Mouse (Mus musculus) kidney, postnatal 0 days (tissue): ENCODE results near the gene Ubb. TPM values are rescaled to one million over a fixed set of nuclear protein-coding genes. Genes with fewer than 3 reads are reported as not detected.

Experiments
- ATAC-seq: fragments of 200-750 bp; cut with Nextera tagmentation; replicated peaks from 2 replicates; pipeline ENCODE4 v1.8.0; 2017; ENCODE audit warnings: low read depth, moderate number of reproducible peaks, moderate TSS enrichment, moderate library complexity; ENCODE audit not compliant: low FRiP score
- DNase-seq: peaks from one replicate; pipeline ENCODE4 v3.0.0-alpha.2; 2016; ENCODE audit warnings: low spot score
- H3K27ac ChIP-seq: fragments of 300-500 bp; sonication (generic); 2 replicates; pipeline ENCODE4 v1.5.1; 2014; ENCODE audit warnings: mild to moderate bottlenecking
- H3K27me3 ChIP-seq: fragments of 300-500 bp; sonication (generic); 2 replicates; pipeline ENCODE4 v1.6.1; 2014; ENCODE audit warnings: low read length, mixed read lengths; ENCODE audit not compliant: insufficient read depth
- H3K36me3 ChIP-seq: fragments of 300-500 bp; sonication (generic); 2 replicates; pipeline ENCODE4 v1.6.1; 2014; ENCODE audit warnings: low read length, mixed read lengths; ENCODE audit not compliant: insufficient read depth
- H3K4me1 ChIP-seq: fragments of 300-500 bp; sonication (generic); replicated peaks from 2 replicates; pipeline ENCODE4 v1.6.1; 2014; ENCODE audit warnings: antibody characterized with exemption, low read length, mixed read lengths; ENCODE audit not compliant: insufficient read depth
- H3K4me2 ChIP-seq: fragments of 300-500 bp; sonication (generic); 2 replicates; pipeline ENCODE4 v1.6.1; 2014; ENCODE audit warnings: mild to moderate bottlenecking, low read length, moderate library complexity, mixed read lengths
- H3K4me3 ChIP-seq: fragments of 300-500 bp; sonication (generic); replicated peaks from 2 replicates; pipeline ENCODE4 v1.5.1; 2014; ENCODE audit warnings: low read depth, low read length
- H3K9ac ChIP-seq: fragments of 300-500 bp; sonication (generic); 2 replicates; pipeline ENCODE4 v1.6.1; 2014; ENCODE audit warnings: low read depth, low read length
- H3K9me3 ChIP-seq: fragments of 300-500 bp; sonication (generic); replicated peaks from 2 replicates; pipeline ENCODE4 v1.6.1; 2016; ENCODE audit warnings: low read length, inconsistent platforms, mixed read lengths
- CTCF ChIP-seq: IDR thresholded peaks from 2 replicates; pipeline ENCODE4 v1.5.1; 2016; ENCODE audit warnings: antibody characterized with exemption, low read depth, mild to moderate bottlenecking, moderate library complexity
- WGBS: fragments of 180-500 bp; shearing (Covaris S2); extraction: QIAGEN DNeasy Blood & Tissue Kit; methylation state at CpG from one replicate; pipeline ENCODE4 v1.1.7; 2014; 5-methylcytosine and 5-hydroxymethylcytosine counted together
- polyA plus RNA-seq: library from polyadenylated mRNA; unstranded; fragments of >200 nt; fragmentation: Nextera tagmentation; extraction: Ambion mirVana; gene quantifications from 2 replicates; pipeline ENCODE4 v1.2.1, GENCODE M21; 2015

Gene Ubb
- polyA plus RNA-seq, 1 experiment from 2014 or later, result 2,759 TPM

DNA sequence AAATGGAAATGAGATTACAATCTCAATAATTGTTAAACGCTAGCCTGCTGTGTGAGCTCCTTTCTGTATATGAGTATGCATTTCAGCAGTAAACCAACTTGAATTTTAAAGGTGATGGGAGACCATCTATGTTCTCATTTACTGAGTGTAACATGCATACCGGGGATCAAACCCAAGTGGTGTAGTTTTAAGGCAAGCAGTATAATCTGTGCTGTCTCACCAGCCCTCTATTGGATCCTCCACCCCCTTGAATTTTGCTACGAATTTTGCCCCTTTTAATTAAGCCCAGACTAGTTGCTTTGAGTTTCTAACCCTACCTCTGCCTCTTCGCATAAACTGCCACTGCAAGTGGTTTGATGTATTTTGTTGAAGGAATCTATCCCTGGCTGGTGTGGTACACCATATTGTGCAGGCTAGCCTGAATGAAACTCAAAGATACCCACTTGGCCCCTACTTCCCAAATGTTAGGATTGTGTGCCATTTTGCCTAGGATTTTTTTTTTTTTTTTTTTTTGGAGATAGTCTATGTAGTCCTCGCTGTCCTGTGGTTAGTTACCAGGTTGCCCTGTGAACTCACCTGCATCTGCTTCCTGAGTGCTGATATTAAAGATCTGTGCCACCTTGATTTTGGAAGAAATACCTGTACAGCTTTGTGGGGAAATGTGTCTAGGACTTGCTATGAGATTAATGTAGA, 3.3 kb downstream of the Ubb start:
- peaks cover 9% of the 10 kb centered on the region; the same call in 1 of the 2 replicates for H3K36me3 ChIP-seq
- no peak for ATAC-seq
- H3K4me1 ChIP-seq, result peaks cover 23% of the 10 kb centered on the region
- H3K4me2 ChIP-seq, result peak overlapping the region; percentile 72
- no peak for TF ChIP-seq CTCF
- 62% methylated on average over 5 of the region's 5 CpGs for WGBS
- no peak overlapping the region for H3K9ac ChIP-seq
- H3K27ac ChIP-seq, result no peak overlapping the region
- no peaks in the 10 kb centered on the region for H3K9me3 ChIP-seq
- no peak for DNase-seq
- peak overlapping the region; percentile 47 for H3K4me3 ChIP-seq
- H3K27me3 ChIP-seq, result no peaks in the 10 kb centered on the region

DNA sequence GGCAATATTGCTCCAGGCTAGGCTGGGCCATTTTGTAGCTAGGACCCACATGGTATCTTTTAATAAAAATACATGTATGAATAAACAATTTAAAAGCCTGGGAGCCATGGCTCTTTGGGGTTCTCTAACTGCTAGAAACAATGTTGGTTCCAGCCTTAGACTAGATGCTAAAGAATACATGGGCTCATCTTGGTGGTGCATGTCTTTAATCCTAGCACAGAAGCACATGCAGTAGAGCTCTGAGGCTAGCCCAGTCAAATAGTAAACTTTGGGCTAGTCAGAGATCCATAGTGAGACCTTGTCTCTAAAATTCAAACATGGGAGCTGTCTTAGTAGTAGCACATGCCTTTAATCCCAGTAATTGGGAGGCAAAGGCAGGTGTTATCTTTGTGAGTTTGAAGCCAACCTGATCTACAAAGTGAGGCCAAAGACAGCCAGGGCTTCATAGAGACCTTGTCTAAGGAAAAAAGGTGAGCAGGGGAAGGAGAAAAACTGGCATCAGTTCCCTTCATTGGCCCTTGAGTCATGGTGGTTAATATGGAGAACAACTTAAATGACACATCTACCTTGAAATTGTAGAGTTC, 4.1 kb downstream of the Ubb start:
- Histone ChIP-seq H3K27me3 (no peaks in the 10 kb centered on the region), H3K27ac (no peak overlapping the region), H3K36me3 (peaks cover 9% of the 10 kb centered on the region; the same call in 1 of the 2 replicates), H3K4me2 (peak overlapping the region; percentile 72), H3K4me3 (peak overlapping the region; percentile 47; the same call in 1 of the 2 replicates), H3K4me1 (peaks cover 19% of the 10 kb centered on the region), H3K9me3 (no peaks in the 10 kb centered on the region), H3K9ac (no peak overlapping the region)
- TF ChIP-seq CTCF, result no peak
- no peak for ATAC-seq
- no peak for DNase-seq

DNA sequence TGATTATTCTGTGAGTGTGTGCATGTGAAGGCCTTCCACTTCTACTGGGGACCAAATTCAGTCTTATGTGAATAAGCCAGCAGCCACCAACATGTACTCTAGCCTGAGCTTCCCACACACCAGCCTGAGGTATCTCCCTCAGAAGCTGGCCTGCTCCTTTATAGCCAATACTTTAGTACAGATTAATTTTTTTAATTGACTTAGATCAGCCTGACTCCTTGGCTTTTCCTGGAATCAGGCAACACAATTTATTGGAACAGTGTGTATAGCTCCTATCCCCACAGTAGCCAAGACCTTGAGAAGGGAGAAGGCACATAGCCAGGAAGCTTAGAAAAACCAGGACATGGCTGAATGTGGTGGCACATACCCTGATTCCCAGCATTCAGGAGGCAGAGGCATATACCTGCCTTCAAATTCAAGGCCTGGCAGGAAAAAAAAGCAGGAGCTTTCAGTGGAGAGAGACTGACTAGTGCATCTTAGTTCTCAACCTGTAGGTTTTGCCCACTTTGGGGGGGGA, 5.0 kb downstream of the Ubb start:
- H3K9me3 ChIP-seq, result no peaks in the 10 kb centered on the region
- no peak for ATAC-seq
- no peak for TF ChIP-seq CTCF
- DNase-seq, result no peak
- no peaks in the 10 kb centered on the region for H3K27me3 ChIP-seq
- H3K9ac ChIP-seq, result no peak overlapping the region
- H3K27ac ChIP-seq, result no peak overlapping the region
- H3K4me1 ChIP-seq, result peaks cover 19% of the 10 kb centered on the region
- no peak overlapping the region for H3K4me2 ChIP-seq
- no peak overlapping the region for H3K4me3 ChIP-seq
- H3K36me3 ChIP-seq, result peaks cover 9% of the 10 kb centered on the region; the same call in 1 of the 2 replicates

DNA sequence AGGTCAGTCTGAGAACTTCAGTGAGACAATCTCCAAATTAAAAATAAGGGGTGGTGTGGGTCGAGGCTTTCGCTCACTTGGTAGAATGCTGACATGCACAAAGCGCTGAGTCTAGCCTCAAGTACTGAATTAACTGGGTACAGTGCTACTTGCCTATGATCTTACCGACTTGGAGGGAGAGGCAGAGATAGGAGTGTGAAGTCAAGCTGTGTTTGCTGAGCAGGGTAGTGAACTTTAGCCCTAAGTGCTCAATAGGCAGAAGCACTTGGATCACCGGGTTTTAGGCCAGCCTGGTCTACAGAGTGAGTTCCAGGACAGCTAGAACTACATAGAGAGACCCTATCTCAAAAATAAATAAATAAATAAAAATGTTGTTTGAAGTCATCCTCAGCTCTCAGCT, 6.2 kb downstream of the Ubb start:
- WGBS, result 61% methylated on average over 5 of the region's 5 CpGs
- TF ChIP-seq CTCF, result no peak

DNA sequence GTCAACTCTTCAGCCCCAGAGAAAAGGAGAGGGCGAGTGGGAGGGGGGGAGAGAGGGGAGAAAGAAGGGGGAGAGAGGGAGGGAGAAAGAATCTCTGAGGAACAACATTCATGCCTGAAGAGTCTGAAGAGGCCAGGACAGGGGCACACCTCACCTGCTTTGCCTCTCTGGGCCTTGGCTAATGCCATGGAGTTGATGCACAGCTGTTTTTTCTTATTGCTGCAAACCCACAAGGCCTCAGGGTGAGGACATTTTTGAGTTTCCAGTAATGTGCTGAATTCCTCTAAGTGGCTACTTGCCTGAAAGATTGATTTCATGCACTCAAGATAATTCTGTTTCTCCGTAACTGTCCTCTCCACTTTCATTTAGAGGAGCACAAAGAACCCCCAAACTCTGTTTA, 7.2 kb downstream of the Ubb start:
- peaks cover 9% of the 10 kb centered on the region; the same call in 1 of the 2 replicates for H3K36me3 ChIP-seq
- peaks cover 19% of the 10 kb centered on the region for H3K4me1 ChIP-seq
- ATAC-seq, result no peak
- no peaks in the 10 kb centered on the region for H3K27me3 ChIP-seq
- TF ChIP-seq CTCF, result no peak
- no peak overlapping the region for H3K4me3 ChIP-seq
- WGBS, result 65% methylated on average over 2 of the region's 2 CpGs
- H3K9ac ChIP-seq, result no peak overlapping the region
- no peaks in the 10 kb centered on the region for H3K9me3 ChIP-seq
- H3K4me2 ChIP-seq, result no peak overlapping the region
- DNase-seq, result no peak
- H3K27ac ChIP-seq, result peak overlapping the region; percentile 25

More for the DNA sequence above, 6.2 kb downstream of the Ubb start:
- no peak overlapping the region for H3K27ac ChIP-seq
- no peaks in the 10 kb centered on the region for H3K27me3 ChIP-seq
- no peak overlapping the region for H3K4me2 ChIP-seq
- ATAC-seq, result no peak
- H3K36me3 ChIP-seq, result peaks cover 9% of the 10 kb centered on the region; the same call in 1 of the 2 replicates
- H3K9ac ChIP-seq, result no peak overlapping the region
- H3K4me1 ChIP-seq, result peaks cover 19% of the 10 kb centered on the region
- H3K9me3 ChIP-seq, result no peaks in the 10 kb centered on the region
- H3K4me3 ChIP-seq, result no peak overlapping the region
- no peak for DNase-seq

DNA sequence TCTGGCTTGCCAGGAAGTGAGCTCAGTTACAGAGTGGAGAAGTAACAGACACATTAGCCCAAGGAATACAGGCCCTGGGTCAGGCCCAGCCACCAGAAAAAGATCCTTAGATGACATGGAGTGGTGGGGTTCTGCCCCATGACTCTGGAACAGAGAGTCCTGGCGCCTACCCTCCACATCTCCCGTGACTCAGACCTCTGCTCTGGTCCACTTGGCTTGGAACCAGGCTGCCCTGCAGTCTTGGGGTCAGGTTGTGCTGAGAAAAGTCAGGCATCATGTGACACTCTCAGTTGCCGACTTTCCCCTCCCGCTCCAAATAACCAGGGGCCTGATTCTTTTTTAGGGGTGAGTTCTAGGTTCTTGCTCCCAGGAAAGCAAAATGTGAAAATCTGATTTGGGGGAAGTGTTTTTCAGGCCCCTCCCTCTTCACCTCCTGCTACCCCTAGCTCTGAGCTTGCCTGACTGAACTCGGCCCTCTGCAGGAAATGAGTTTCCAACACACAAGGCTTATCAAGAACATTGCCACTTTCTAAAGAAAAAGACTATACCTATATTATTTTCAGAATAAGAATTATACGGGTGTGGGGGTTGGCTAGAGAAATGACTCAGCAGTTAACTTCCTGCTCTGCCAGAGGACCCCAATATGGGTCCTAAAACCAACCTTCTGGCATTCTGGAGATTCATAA, 8.1 kb downstream of the Ubb start:
- Histone ChIP-seq H3K4me2 (no peak overlapping the region), H3K9me3 (no peaks in the 10 kb centered on the region), H3K9ac (no peak overlapping the region), H3K4me3 (no peak overlapping the region), H3K27ac (peak overlapping the region; percentile 25), H3K4me1 (peaks cover 12% of the 10 kb centered on the region), H3K36me3 (peaks cover 6% of the 10 kb centered on the region; the same call in 1 of the 2 replicates), H3K27me3 (no peaks in the 10 kb centered on the region)
- 23% methylated on average over 6 of the region's 6 CpGs for WGBS
- ATAC-seq (peak; percentile 87), DNase-seq (peak; percentile 52)
- no peak for TF ChIP-seq CTCF
